Mouse (Mus musculus) frontal cortex, postnatal 25 days (tissue): ENCODE results near the gene Olig2.

Experiments used
- DNase-seq, 2 experiments: peaks; one replicate each; pipeline ENCODE4 v3.0.0; 2022; ENCODE audit warnings: low spot score in 2 of 2

Gene Olig2

GRCm38 (mm10) chr16:91225233-91226037, at the start of gene Olig2:
Olig2 (plus strand) TSS chr16:91225457.
- DNase-seq = peak in 1 of 2 experiments; percentile 16

GRCm38 (mm10) chr16:91175892-91176291, 49.4 kb upstream of the Olig2 start:
- no peak for DNase-seq

DNA sequence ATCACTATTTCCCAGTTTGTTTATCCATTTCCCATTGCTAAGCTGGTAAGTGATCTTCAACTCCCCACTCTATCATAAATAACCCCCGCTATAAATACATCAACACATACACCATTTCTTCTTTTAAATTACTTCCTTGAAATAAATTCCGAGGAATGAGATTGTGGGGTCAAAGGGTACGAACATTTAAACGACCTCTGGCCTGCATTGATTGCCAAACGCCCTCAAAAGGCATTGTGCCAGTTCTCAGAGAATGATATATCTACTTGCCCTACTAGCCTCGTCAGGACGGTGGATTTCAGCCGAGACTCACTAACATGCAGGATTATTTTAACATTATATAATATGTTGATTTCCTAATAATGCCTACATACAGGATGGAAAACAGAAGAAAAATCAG, 38.2 kb upstream of the Olig2 start:
- no peak for DNase-seq

GRCm38 (mm10) chr16:91187662-91188061, 37.6 kb upstream of the Olig2 start:
- no peak for DNase-seq

- no peak for DNase-seq
These were observed 37.0 kb upstream of the Olig2 start for GRCm38 (mm10) chr16:91188304-91188703.

- DNase-seq = no peak
These were observed 34.0 kb upstream of the Olig2 start for GRCm38 (mm10) chr16:91191233-91191632.

DNA sequence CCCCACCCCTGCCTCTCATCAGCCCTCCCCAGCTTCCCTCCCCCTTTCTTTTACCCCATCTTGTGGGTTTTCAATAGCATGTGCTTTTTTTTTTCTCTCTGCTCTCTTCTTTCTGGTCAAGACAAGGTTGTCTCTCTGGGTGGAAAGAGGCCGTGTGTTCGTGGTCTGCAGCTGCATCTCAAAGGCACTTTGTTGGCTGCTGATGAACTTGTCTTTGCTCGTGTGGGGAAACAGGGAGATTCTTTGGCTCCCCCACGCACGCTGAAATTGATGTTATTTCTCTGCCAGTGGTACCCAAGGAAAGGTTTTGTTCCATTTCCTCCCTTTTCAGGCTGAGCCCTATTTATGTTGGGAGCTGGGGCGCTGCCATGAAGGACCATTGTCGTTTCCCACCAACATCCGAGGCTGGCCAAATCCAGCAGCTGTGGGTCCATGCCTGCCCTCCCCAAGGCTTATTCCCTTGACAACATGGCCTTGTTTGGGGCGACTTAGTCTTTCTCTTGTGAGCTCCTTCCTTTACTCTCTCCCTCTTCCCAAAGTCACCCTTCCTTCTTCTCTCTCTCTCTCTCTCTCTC, 33.5 kb upstream of the Olig2 start:
- peak in 1 of 2 experiments; percentile 12 for DNase-seq

DNA sequence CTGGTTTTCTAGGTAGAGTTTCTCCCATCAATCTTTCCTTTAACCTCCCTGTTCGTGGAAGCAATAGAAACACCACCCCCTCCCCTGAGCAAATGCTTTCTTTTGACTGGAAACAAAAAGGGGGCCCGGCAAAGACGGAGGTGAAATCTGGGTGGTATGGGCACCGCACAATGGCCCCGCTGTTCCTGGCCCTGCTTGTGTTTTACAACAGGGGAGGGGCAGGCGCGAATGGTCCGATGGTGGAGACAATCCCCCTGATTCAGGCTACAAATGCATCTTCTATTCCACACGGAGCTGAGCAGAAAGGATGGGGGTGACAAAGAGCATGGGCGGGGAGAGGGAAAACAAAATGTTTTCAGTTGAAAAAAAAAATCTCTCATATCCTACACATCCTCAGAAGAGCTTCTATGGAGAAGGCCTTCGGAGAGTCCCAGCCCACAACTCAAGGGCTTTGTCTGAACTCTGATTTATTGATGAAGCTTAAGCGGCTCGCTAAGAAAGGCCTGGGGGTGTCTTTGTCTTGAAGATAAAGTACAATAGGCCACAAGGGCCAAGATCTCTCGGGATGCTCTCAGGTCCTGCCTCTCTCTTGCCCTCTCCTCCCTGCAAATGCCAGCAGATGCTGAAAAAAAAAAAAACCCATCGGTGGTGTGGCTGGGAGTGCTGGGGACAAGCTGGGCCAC, 32.4 kb upstream of the Olig2 start:
- no peak for DNase-seq

DNA sequence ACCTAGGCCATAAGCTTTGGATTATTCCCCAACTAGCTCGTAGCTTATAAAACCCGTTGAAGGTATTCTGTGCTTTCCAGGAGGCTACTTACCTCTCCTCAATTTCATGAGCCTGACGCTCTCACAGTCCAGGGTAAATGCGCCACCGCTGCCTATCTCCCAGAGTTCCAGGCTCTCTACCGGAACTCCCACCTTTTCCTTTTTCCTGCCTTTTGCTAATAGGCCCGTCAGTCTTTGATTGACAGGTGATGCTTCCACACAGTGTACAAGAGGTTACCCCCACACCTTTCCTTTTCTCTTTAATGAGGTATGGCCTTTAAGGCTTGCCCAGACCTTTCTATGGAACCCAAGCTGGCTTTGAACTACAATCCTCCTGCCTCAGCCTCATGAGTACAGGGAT, 25.4 kb upstream of the Olig2 start:
- no peak for DNase-seq

DNA sequence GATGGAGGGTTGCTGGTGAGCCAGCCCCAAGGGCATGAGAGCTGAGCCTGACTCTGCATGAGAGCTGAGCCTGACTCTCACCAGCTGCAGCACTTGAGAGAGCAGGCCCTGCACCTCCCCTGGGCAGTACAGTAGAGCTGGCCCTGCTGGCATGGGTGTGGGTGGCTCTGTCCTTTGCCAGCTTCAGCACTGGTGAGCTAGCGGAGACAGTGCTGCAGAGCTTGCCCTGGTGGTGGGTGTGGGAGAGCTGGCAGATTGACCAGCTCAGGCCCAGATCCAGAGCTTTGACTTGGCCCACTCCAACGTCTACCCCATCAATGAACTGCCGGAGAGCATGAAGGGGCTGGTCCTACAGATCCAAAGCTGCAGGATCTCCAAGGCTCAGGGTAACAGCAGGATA, 22.3 kb upstream of the Olig2 start:
- DNase-seq = no peak

GRCm38 (mm10) chr16:91206371-91206770, 18.9 kb upstream of the Olig2 start:
- no peak for DNase-seq

DNA sequence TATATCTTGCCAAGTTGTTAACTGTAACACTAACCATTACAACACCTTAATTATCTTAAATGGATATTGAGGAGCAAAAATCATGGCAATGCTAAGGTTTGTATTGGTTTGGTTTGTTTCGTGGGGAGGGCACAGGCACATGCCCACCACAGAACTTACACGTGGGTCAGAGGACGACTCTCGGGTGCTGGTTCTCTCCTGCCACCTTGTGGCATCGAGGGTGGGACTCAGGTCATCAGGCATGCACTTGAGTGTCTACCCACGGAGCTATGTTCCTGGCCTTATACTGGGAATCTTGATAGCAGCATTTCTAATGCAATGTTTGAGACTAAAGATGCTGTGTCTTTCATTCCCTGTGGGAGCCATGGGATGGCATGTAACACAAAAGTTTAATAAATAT, 8.2 kb upstream of the Olig2 start:
- DNase-seq = no peak

DNA sequence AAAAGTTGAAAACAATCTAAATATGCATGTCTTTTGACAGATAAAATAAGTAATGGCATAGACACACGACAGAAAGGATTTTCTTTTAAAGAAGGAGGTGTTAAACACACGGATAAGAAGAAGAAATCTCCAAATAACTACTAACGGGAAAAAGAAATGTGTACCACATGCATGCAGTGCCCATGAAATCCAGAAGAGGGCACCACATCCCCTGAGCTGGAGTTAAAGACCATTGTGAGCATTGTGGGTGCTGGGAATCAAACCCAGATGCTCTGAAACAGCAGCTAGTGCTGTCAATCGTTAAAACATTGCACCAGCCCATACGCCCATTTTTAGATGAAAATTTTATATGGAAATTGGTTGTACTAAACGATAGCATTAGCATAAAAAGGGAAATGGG, 7.3 kb upstream of the Olig2 start:
- DNase-seq = no peak

DNA sequence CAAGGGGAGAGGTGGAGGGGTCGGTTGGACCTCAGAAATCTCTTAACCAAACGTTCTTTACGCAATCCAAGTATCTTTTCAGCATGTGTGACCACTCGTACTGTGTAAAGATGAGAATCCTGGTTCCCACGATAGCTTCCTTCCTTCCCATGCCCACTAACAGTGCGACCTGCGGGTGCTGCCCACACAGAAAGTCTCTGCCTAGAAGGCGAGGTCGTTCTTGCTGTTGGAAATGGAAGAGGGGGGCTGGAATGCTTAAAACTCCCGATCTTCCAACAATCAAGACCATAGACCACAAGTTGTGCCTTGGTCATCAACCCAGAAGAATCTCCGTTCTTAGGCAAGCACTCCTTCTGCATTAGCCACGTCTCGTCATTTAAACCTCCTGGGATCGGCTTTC, 6.0 kb upstream of the Olig2 start:
- no peak for DNase-seq

DNA sequence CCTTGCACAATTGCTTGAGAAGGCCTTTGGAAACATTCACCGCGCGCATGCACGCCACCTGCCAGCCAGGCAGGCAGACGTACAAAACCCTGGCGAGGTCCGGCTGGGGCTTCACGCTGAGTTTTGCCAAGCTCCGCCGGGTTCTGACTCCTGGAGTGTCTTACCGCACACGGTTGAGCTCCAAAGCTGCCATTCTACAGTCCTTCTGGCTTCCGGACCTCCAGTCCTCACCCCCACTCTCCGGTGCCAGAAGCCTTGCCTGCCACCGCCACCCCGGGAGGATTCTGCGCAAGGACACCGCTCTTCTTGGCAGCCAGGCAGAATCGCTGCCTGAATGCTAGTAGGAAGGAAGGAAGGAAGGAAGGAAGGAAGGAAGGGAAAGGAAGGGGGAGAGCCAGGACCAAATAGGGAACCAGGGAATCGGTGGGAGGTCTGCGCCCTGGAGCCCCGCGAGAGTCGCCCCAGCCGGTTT, 3.0 kb upstream of the Olig2 start:
- DNase-seq = no peak

- DNase-seq = peak in 1 of 2 experiments; percentile 20
These were observed 2.5 kb upstream of the Olig2 start for GRCm38 (mm10) chr16:91222643-91223271.

DNA sequence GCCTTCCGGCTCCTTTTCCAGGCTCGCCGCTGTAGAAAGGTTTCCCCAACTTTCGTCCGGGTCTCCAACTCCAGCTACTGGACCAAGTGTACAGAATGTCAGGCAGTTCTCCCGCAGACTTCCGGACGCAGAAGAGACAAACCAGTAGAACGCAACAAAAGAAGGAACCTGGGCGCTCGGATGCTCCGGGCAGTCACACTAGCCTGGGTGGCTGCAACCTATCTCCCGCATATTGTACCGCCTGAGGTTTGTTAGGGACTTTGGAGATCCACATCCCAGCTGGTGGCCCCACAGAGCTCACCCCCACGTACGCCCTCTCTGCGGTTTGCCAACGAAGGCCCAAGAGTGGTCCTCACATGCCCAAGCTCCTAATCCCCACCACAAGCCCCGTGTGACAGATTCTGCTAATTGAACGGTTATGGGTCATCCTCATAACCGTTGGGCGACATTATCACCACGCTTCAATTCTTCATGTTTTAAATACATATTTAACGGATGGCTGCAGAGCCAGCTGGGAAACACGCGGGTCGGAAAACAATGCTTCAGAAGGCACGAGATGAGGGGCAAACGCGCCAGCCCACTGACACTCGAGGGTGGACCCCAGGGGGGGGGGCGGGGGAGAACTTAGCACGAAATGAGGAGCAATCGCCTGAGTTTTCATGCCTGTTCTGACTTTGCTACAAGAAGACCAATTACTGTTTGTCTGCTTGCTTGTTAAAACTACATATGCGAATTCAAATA, 1.8 kb upstream of the Olig2 start:
- DNase-seq = no peak

GRCm38 (mm10) chr16:91224068-91224402, 1.2 kb upstream of the Olig2 start:
- DNase-seq = no peak

GRCm38 (mm10) chr16:91224481-91225232, 600 bp upstream of the Olig2 start:
- DNase-seq = no peak

- no peak for DNase-seq
These were observed 1.0 kb downstream of the Olig2 start for GRCm38 (mm10) chr16:91226038-91226882.
